Mouse (Mus musculus): ENCODE measurements around the gene Gm12117.

GRCm38 (mm10) chr11:33300859-33301258, 24.3 kb upstream of the Gm12117 start:
- TF ChIP-seq FOSL1 (IDR thresholded peaks at IDR 0.05; ENCODE audit: insufficient read depth, low read length, poor library complexity, severe bottlenecking) (no peak), CTCF (IDR thresholded peaks at IDR 0.05; ENCODE audit: control insufficient read depth, insufficient read depth, insufficient read length) (no peak), MAX (IDR thresholded peaks at IDR 0.05) (no peak), USF1 (IDR thresholded peaks at IDR 0.05; ENCODE audit: low read depth) (no peak), MYOD1 (IDR thresholded peaks at IDR 0.05; ENCODE audit: control insufficient read depth, insufficient read length, low read depth) (no peak)
